Comparison of ENCODE assay signal across 8 mouse cellular contexts in genomic region chr9:70048751-70049415, GRCm38 (mm10). TPM values are rescaled to one million over a fixed set of nuclear protein-coding genes. Genes with fewer than 3 reads are reported as not detected.
DNase-seq lines count a peak whose midpoint lies in the region; ATAC-seq lines count a peak whose summit lies in the region.

No protein-coding gene starts in this region.

- H3K4me2 ChIP-seq in heart, embryonic 16.5 days (ENCODE audit: low read depth, low read length), result no peak overlapping the region
- H3K4me2 ChIP-seq in lung, embryonic 16.5 days (ENCODE audit: low read depth, low read length), result no peak overlapping the region

- no peaks in the 10 kb centered on the region for H3K27me3 ChIP-seq in heart, embryonic 16.5 days (ENCODE audit: control insufficient read depth, insufficient read depth, low read length)
- no peaks in the 10 kb centered on the region for H3K27me3 ChIP-seq in lung, embryonic 16.5 days (ENCODE audit: control insufficient read depth, insufficient read depth, low read depth, low read length)

- H3K9me3 ChIP-seq in heart, embryonic 16.5 days (replicated peaks; ENCODE audit: control insufficient read depth, low read length), result no peaks in the 10 kb centered on the region
- H3K9me3 ChIP-seq in lung, embryonic 16.5 days (ENCODE audit: control insufficient read depth, low read length), result no peaks in the 10 kb centered on the region

- peak; percentile 15 for DNase-seq in adrenal gland, adult 8-10 months
- no peak for DNase-seq in adrenal gland, postnatal 25 days
- DNase-seq in adrenal gland, postnatal 36 days, result peak; percentile 25 to 44
- DNase-seq in c-Kit-positive CD71-positive TER-119-positive erythroid progenitor cells, embryonic 14.5 days (ENCODE audit: low spot score), result no peak
- DNase-seq in embryo, embryonic 9.5 days (ENCODE audit: extremely low spot score), result no peak
- DNase-seq in T-cell, adult 2 months (ENCODE audit: low spot score), result no peak

- H3K36me3 ChIP-seq in heart, embryonic 16.5 days (ENCODE audit: control insufficient read depth, insufficient read depth), result no peaks in the 10 kb centered on the region
- no peaks in the 10 kb centered on the region for H3K36me3 ChIP-seq in lung, embryonic 16.5 days (ENCODE audit: control insufficient read depth, insufficient read depth, low read length)

- H3K27ac ChIP-seq in heart, embryonic 16.5 days (ENCODE audit: low read length), result 0 out of 2 replicates have a peak overlapping the region, but pooled peaks have one; percentile 9
- peak overlapping the region; percentile 16; the same call in 1 of the 2 replicates for H3K27ac ChIP-seq in lung, embryonic 16.5 days (ENCODE audit: low read length)

- H3K4me3 ChIP-seq in heart, embryonic 16.5 days (ENCODE audit: low read length), result no peak overlapping the region
- no peak overlapping the region for H3K4me3 ChIP-seq in lung, embryonic 16.5 days (ENCODE audit: low read length)

- no peak overlapping the region for H3K9ac ChIP-seq in heart, embryonic 16.5 days (ENCODE audit: low read length)
- no peak overlapping the region for H3K9ac ChIP-seq in lung, embryonic 16.5 days (ENCODE audit: low read length)

- ATAC-seq in heart, embryonic 16.5 days (replicated peaks; ENCODE audit: extremely low read depth, insufficient read depth, low FRiP score), result no peak
- peak; percentile 66 for ATAC-seq in lung, embryonic 16.5 days (ENCODE audit: low read depth)

- H3K4me1 ChIP-seq in heart, embryonic 16.5 days (ENCODE audit: control insufficient read depth, insufficient read depth, low read length), result no peaks in the 10 kb centered on the region; the same call in 1 of the 2 replicates
- H3K4me1 ChIP-seq in lung, embryonic 16.5 days (replicated peaks; ENCODE audit: control insufficient read depth, insufficient read depth, low read length), result peaks cover 27% of the 10 kb centered on the region

- WGBS in heart, embryonic 16.5 days, result 46% methylated on average over 6 of the region's 6 CpGs
- WGBS in lung, embryonic 16.5 days, result 34% methylated on average over 6 of the region's 6 CpGs

RNA-seq across cellular contexts. Expression of gene Gcnt3, which starts 11.0 kb away (rescaled TPM):
- total RNA-seq in adrenal gland, adult 8-10 months (2022), result not detected
- total RNA-seq in adrenal gland, postnatal 25 days (2021), result not detected in 2 replicates
- not detected for total RNA-seq in adrenal gland, postnatal 36 days (2021)
- 0.11 TPM in 1 of 2 replicates, not detected in the other for polyA plus RNA-seq in heart, embryonic 16.5 days (2015; fragmentation: Nextera tagmentation; extraction: Ambion mirVana)
- polyA plus RNA-seq in lung, embryonic 16.5 days (2015; fragmentation: Nextera tagmentation; extraction: Ambion mirVana), result 0.05 and 0.08 TPM in 2 replicates

RNA-seq across cellular contexts. Expression of gene Gtf2a2, which starts 36.5 kb away (rescaled TPM):
- total RNA-seq in adrenal gland, adult 8-10 months (2022), result 10 to 100 TPM; 57.9 to 88.5 (median 71.7) TPM
- total RNA-seq in adrenal gland, postnatal 25 days (2021), result 94.9 and 99.8 TPM in 2 replicates
- total RNA-seq in adrenal gland, postnatal 36 days (2021), result 10 to 100 TPM; 83.7 to 87.3 TPM
- 168 and 183 TPM in 2 replicates for polyA plus RNA-seq in heart, embryonic 16.5 days (2015; fragmentation: Nextera tagmentation; extraction: Ambion mirVana)
- 178 and 180 TPM in 2 replicates for polyA plus RNA-seq in lung, embryonic 16.5 days (2015; fragmentation: Nextera tagmentation; extraction: Ambion mirVana)

RNA-seq across cellular contexts. Expression of gene Bnip2, which starts 59.6 kb away (rescaled TPM):
- total RNA-seq in adrenal gland, adult 8-10 months (2022), result 100 to 1,000 TPM in 2 of 4 experiments, 10 to 100 TPM in 2; 88.4 to 127 (median 107) TPM
- 98.6 and 103 TPM in 2 replicates for total RNA-seq in adrenal gland, postnatal 25 days (2021)
- total RNA-seq in adrenal gland, postnatal 36 days (2021), result 100 to 1,000 TPM in 1 of 2 experiments, 10 to 100 TPM in 1; 90.7 to 114 TPM
- polyA plus RNA-seq in heart, embryonic 16.5 days (2015; fragmentation: Nextera tagmentation; extraction: Ambion mirVana), result 120 and 129 TPM in 2 replicates
- 120 and 124 TPM in 2 replicates for polyA plus RNA-seq in lung, embryonic 16.5 days (2015; fragmentation: Nextera tagmentation; extraction: Ambion mirVana)

Comparison
In these comparisons a context has a peak if more than half of its experiments do, and no peak if none do; other contexts are left out.
1. DNase-seq: peak in adrenal gland, adult 8-10 months (single experiment) and adrenal gland, postnatal 36 days (2 of 2); none in adrenal gland, postnatal 25 days (single experiment), c-Kit-positive CD71-positive TER-119-positive erythroid progenitor cells, embryonic 14.5 days (single experiment), embryo, embryonic 9.5 days (single experiment) and T-cell, adult 2 months (single experiment).